Mouse (Mus musculus): ENCODE results near the gene Ddo.

Ddo gene

GRCm38 (mm10) chr10:40629656-40630311, at the start of gene Ddo:
Gene Ddo (plus strand): TSS chr10:40630011.
- WGBS: 41% methylated on average over 8 of the region's 8 CpGs

- WGBS: 74% methylated on average over 8 of the region's 8 CpGs
Observed at GRCm38 (mm10) chr10:40583584-40584255, 46.1 kb upstream of the Ddo start.

GRCm38 (mm10) chr10:40592186-40592585, 37.6 kb upstream of the Ddo start:
- 29% methylated on average over 7 of the region's 7 CpGs for WGBS

GRCm38 (mm10) chr10:40597177-40597576, 32.6 kb upstream of the Ddo start:
- WGBS: 61% methylated on average over 3 of the region's 3 CpGs

- WGBS: 34% methylated on average over 6 of the region's 6 CpGs
Observed at GRCm38 (mm10) chr10:40604706-40605394, 25.0 kb upstream of the Ddo start.

GRCm38 (mm10) chr10:40619760-40620159, 10.1 kb upstream of the Ddo start:
- 67% methylated on average over 1 of the region's 1 CpGs for WGBS

GRCm38 (mm10) chr10:40629140-40629539, 671 bp upstream of the Ddo start:
- WGBS: 78% methylated on average over 7 of the region's 7 CpGs

GRCm38 (mm10) chr10:40630457-40630856, 646 bp downstream of the Ddo start:
- WGBS: 41% methylated on average over 5 of the region's 5 CpGs

- 76% methylated on average over 9 of the region's 9 CpGs for WGBS
Observed at GRCm38 (mm10) chr10:40630961-40631360, 1.1 kb downstream of the Ddo start.

GRCm38 (mm10) chr10:40632087-40632486, 2.3 kb downstream of the Ddo start:
- 68% methylated on average over 3 of the region's 3 CpGs for WGBS

GRCm38 (mm10) chr10:40637331-40637730, 7.5 kb downstream of the Ddo start:
- WGBS: 77% methylated on average over 10 of the region's 10 CpGs

- WGBS: 34% methylated on average over 7 of the region's 7 CpGs
Observed at GRCm38 (mm10) chr10:40638276-40638675, 8.5 kb downstream of the Ddo start.

GRCm38 (mm10) chr10:40638823-40639819, 9.3 kb downstream of the Ddo start:
- WGBS: 46% methylated on average over 26 of the region's 26 CpGs

GRCm38 (mm10) chr10:40640406-40640805, 10.6 kb downstream of the Ddo start:
- WGBS: 82% methylated on average over 4 of the region's 4 CpGs

- 74% methylated on average over 7 of the region's 7 CpGs for WGBS
Observed at GRCm38 (mm10) chr10:40641901-40642300, 12.1 kb downstream of the Ddo start.

- WGBS: 74% methylated on average over 5 of the region's 5 CpGs
Observed at GRCm38 (mm10) chr10:40643126-40643525, 13.3 kb downstream of the Ddo start.

GRCm38 (mm10) chr10:40644456-40644855, 14.6 kb downstream of the Ddo start:
- WGBS: 72% methylated on average over 9 of the region's 9 CpGs

- WGBS: 82% methylated on average over 1 of the region's 1 CpGs
Observed at GRCm38 (mm10) chr10:40645346-40645745, 15.5 kb downstream of the Ddo start.

GRCm38 (mm10) chr10:40648776-40649175, 19.0 kb downstream of the Ddo start:
- 84% methylated on average over 12 of the region's 12 CpGs for WGBS

GRCm38 (mm10) chr10:40649634-40650033, 19.8 kb downstream of the Ddo start:
- WGBS: 34% methylated on average over 4 of the region's 4 CpGs

- WGBS: 23% methylated on average over 2 of the region's 2 CpGs
Observed at GRCm38 (mm10) chr10:40651676-40652075, 21.9 kb downstream of the Ddo start.

GRCm38 (mm10) chr10:40665270-40665669, 35.5 kb downstream of the Ddo start:
- WGBS: 72% methylated on average over 3 of the region's 3 CpGs
